Mouse (Mus musculus) T-helper 2 cell (primary cell): ENCODE data around the gene Tppp2.

Source experiments
- in situ Hi-C: fragments of 300-600 bp; cut with MboI, MseI; formaldehyde crosslinking; loops from one replicate; pipeline ENCODE4 v1.15.1; 2025; ENCODE audit warnings: high pct_unique_total_duplicates

The Tppp2 gene

GRCm38 (mm10) chr14:51941577-51941976, 23.4 kb downstream of the Tppp2 start:
- in situ Hi-C loops = no loop called here

DNA sequence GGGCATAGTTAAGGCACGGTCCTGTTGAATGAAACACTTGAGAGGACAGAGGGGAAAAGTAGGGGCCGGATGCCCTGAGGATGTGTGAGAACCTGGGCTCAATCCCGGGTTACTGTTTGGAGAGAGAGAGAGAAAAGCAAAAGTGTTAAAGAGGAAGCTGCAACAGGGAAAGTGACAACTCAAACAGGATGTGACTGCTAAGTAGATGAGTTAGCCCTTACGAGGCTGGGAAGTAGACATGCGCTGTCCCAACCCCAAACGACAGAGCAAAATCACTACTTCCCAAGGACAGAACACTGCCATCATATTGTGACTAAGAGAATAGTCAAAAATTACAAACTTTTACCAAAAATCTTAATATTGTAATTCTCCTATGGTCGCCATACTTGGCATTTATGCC, 24.0 kb downstream of the Tppp2 start:
- in situ Hi-C loops = no loop called here

DNA sequence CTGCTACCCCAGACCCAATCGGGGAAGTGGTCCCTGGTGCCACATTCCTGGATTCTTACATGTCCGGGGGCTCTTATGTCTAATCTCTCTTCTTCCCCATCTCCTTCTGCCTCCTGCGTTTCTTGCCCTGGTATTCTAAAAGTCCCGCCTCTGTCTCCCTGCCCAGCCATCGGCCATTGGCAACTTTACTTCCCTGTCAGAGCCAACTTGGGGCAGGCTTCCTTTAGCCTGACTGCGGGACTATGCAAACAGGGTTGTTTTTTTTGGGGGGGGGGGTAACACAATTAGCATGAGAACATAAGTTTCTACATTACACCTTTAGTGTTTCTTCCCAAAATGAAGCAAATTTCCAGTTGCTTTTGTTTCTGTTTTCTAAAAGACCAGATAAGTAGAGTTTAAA, 25.1 kb downstream of the Tppp2 start:
- in situ Hi-C loops = no loop called here

GRCm38 (mm10) chr14:51960316-51960715, 42.1 kb downstream of the Tppp2 start:
- in situ Hi-C loops = no loop called here

DNA sequence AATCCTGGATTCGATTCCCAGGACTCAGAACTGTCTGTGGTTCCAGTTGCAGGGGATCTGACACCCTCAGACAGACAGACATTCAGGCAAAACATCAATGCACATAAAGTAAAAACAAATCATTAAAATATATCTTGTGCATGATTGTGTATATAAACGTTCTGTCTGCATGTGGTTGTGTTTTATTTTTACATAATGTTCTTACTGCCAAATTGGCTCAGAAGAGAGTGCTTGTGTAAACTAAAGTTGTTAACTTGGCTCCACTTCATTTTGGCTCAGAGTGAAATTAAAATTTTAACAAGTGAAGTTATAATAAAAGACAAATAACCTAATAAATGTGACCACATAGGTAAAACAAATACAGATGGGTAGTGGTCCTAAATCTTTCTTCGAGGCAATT, 49.2 kb downstream of the Tppp2 start:
- in situ Hi-C loops = no loop called here
